Mouse (Mus musculus): ENCODE results near the gene Il23r.
"Not testable (repeated sequence)": the region's sequence is repeated elsewhere in the genome, so short reads cannot be mapped to it uniquely, and the experiment has no call there.

Il23r gene

GRCm38 (mm10) chr6:67491755-67492154 is at the start of gene Il23r:
TSS of gene Il23r (minus strand) at chr6:67491855.
- no peak for DNase-seq

- DNase-seq, result no peak
Observed at GRCm38 (mm10) chr6:67535777-67536054, 44.1 kb upstream of the Il23r start, which contains the start of gene Tacstd2. TSS of gene Tacstd2 (minus strand) at chr6:67535796.

- DNase-seq, result peak; percentile 27 to 38
Observed at GRCm38 (mm10) chr6:67535005-67535776, 43.5 kb upstream of the Il23r start.

GRCm38 (mm10) chr6:67534191-67535004 is 42.7 kb upstream of the Il23r start:
- no peak for DNase-seq

- peak; percentile 8 to 10 for DNase-seq
Observed at GRCm38 (mm10) chr6:67532665-67533440, 41.2 kb upstream of the Il23r start.

GRCm38 (mm10) chr6:67531822-67532162 is 40.1 kb upstream of the Il23r start:
- no peak for DNase-seq

GRCm38 (mm10) chr6:67530992-67531821 is 39.6 kb upstream of the Il23r start:
- peak; percentile 16 to 20 for DNase-seq

GRCm38 (mm10) chr6:67526356-67526755 is 34.7 kb upstream of the Il23r start:
- no peak for DNase-seq

- DNase-seq, result peak; percentile 53
Observed at GRCm38 (mm10) chr6:67510752-67511151, 19.1 kb upstream of the Il23r start.

- DNase-seq, result not testable (repeated sequence)
Observed at GRCm38 (mm10) chr6:67501938-67502337, 10.3 kb upstream of the Il23r start.

GRCm38 (mm10) chr6:67481012-67481411 is 10.6 kb downstream of the Il23r start:
- DNase-seq, result no peak

GRCm38 (mm10) chr6:67471242-67471641 is 20.4 kb downstream of the Il23r start:
- no peak for DNase-seq

- no peak for DNase-seq
Observed at GRCm38 (mm10) chr6:67459424-67459823, 32.2 kb downstream of the Il23r start.

GRCm38 (mm10) chr6:67451330-67451729 is 40.3 kb downstream of the Il23r start:
- DNase-seq, result peak; percentile 57 to 71

- DNase-seq, result no peak
Observed at GRCm38 (mm10) chr6:67445866-67446265, 45.8 kb downstream of the Il23r start.

GRCm38 (mm10) chr6:67443124-67443523 is 48.5 kb downstream of the Il23r start:
- DNase-seq, result no peak

- no peak for DNase-seq
Observed at GRCm38 (mm10) chr6:67437814-67438385, 53.8 kb downstream of the Il23r start.

GRCm38 (mm10) chr6:67437028-67437427 is 54.6 kb downstream of the Il23r start:
- DNase-seq, result no peak

- peak in 1 of 2 experiments; percentile 12 for DNase-seq
Observed at GRCm38 (mm10) chr6:67436295-67436694, 55.4 kb downstream of the Il23r start.

GRCm38 (mm10) chr6:67435711-67436110 is 55.9 kb downstream of the Il23r start:
- DNase-seq, result peak in 1 of 2 experiments; percentile 2

- DNase-seq, result peak in 1 of 2 experiments; percentile 5
Observed at GRCm38 (mm10) chr6:67434755-67435452, 56.8 kb downstream of the Il23r start.

Measured in cerebellum, postnatal 10 days (tissue).